Mouse (Mus musculus): ENCODE data around the gene Olfr447. TPM values are rescaled to one million over a fixed set of nuclear protein-coding genes. Genes with fewer than 3 reads are reported as not detected.

Gene Olfr447
- total RNA-seq (2021) (not detected), polyA plus RNA-seq (2012; rRNA removed) (not detected in 2 replicates)
- long read RNA-seq, result 0 reads

GRCm38 (mm10) chr6:42908578-42908977, at the start of gene Olfr447:
Olfr447 (plus strand) TSS chr6:42908878.
- DNase-seq, result no peak

GRCm38 (mm10) chr6:42860222-42860819, 48.4 kb upstream of the Olfr447 start:
- peak; percentile 13 for DNase-seq

GRCm38 (mm10) chr6:42869695-42870094, 39.0 kb upstream of the Olfr447 start:
- no peak for DNase-seq

GRCm38 (mm10) chr6:42876323-42876722, 32.4 kb upstream of the Olfr447 start:
- DNase-seq, result no peak

- DNase-seq, result no peak
Measured at GRCm38 (mm10) chr6:42890141-42890540, 18.5 kb upstream of the Olfr447 start, which contains the start of gene Olfr448. Olfr448 (plus strand) TSS chr6:42890441.

- DNase-seq, result no peak
Measured at GRCm38 (mm10) chr6:42900345-42900744, 8.3 kb upstream of the Olfr447 start.

- no peak for DNase-seq
Measured at GRCm38 (mm10) chr6:42921077-42921476, 12.4 kb downstream of the Olfr447 start, which contains the start of gene Olfr446. Olfr446 (plus strand) TSS chr6:42921377.

GRCm38 (mm10) chr6:42948767-42949166, 40.1 kb downstream of the Olfr447 start, which contains the start of gene Olfr444:
Olfr444 (plus strand) TSS chr6:42949067.
- no peak for DNase-seq

Other genes starting within 250 kb of the Olfr447 start
- 10 to 100 TPM; 83.0 to 87.0 TPM for gene Tcaf1, start 198.8 kb upstream of the Olfr447 start, total RNA-seq (2021)
- 19.6 and 21.8 TPM in 2 replicates for gene Tcaf1, start 198.8 kb upstream of the Olfr447 start, polyA plus RNA-seq (2012; rRNA removed)
- gene Olfr453, start 169.5 kb upstream of the Olfr447 start, total RNA-seq (2021), result not detected
- gene Olfr453, start 169.5 kb upstream of the Olfr447 start, polyA plus RNA-seq (2012; rRNA removed), result not detected in 2 replicates
- gene Olfr38, start 152.5 kb upstream of the Olfr447 start, total RNA-seq (2021), result not detected
- not detected in 2 replicates for gene Olfr38, start 152.5 kb upstream of the Olfr447 start, polyA plus RNA-seq (2012; rRNA removed)
- not detected for gene Olfr452, start 123.8 kb upstream of the Olfr447 start, total RNA-seq (2021)
- not detected in 2 replicates for gene Olfr452, start 123.8 kb upstream of the Olfr447 start, polyA plus RNA-seq (2012; rRNA removed)
- gene Olfr450, start 96.9 kb upstream of the Olfr447 start, total RNA-seq (2021), result not detected
- not detected in 2 replicates for gene Olfr450, start 96.9 kb upstream of the Olfr447 start, polyA plus RNA-seq (2012; rRNA removed)
- not detected for gene Olfr449, start 74.5 kb upstream of the Olfr447 start, total RNA-seq (2021)
- not detected in 2 replicates for gene Olfr449, start 74.5 kb upstream of the Olfr447 start, polyA plus RNA-seq (2012; rRNA removed)
- gene Olfr448, start 18.4 kb upstream of the Olfr447 start, total RNA-seq (2021), result not detected
- not detected in 2 replicates for gene Olfr448, start 18.4 kb upstream of the Olfr447 start, polyA plus RNA-seq (2012; rRNA removed)
- not detected for gene Olfr446, start 12.5 kb downstream of the Olfr447 start, total RNA-seq (2021)
- gene Olfr446, start 12.5 kb downstream of the Olfr447 start, polyA plus RNA-seq (2012; rRNA removed), result not detected in 2 replicates
- gene Olfr444, start 40.2 kb downstream of the Olfr447 start, total RNA-seq (2021), result not detected
- gene Olfr444, start 40.2 kb downstream of the Olfr447 start, polyA plus RNA-seq (2012; rRNA removed), result not detected in 2 replicates
- not detected for gene Olfr441, start 197.5 kb downstream of the Olfr447 start, total RNA-seq (2021)
- not detected in 2 replicates for gene Olfr441, start 197.5 kb downstream of the Olfr447 start, polyA plus RNA-seq (2012; rRNA removed)
- not detected for gene Olfr237-ps1, start 237.7 kb downstream of the Olfr447 start, total RNA-seq (2021)
- gene Olfr237-ps1, start 237.7 kb downstream of the Olfr447 start, polyA plus RNA-seq (2012; rRNA removed), result not detected in 2 replicates

Measured in adrenal gland, adult 2 months (tissue).